ENCODE assay signal across 8 mouse cellular contexts in genomic region chr10:107930471-107931021, GRCm38 (mm10). TPM values are rescaled to one million over a fixed set of nuclear protein-coding genes. Genes with fewer than 3 reads are reported as not detected.
DNase-seq lines count a peak whose midpoint lies in the region; ATAC-seq and TF ChIP-seq lines count a peak whose summit lies in the region.
"Had no signal": no experiment of that assay in that cellular context is flagged by ENCODE, and none has a peak within 500 bp of the region (broad histone marks: within the 10 kb centered on the region; RNA-seq: fewer than 3 reads in every experiment).

No protein-coding gene starts in this region.

- peak; percentile 29 for DNase-seq in adrenal gland, postnatal 10 days
- DNase-seq in gastrocnemius, postnatal 25 days = peak; percentile 37
- peak; percentile 36 for DNase-seq in kidney, adult 18-20 months
- peak; percentile 66 for DNase-seq in lung, postnatal 0 days (ENCODE audit: low spot score)
- no peak for DNase-seq in urinary bladder, postnatal 10 days (ENCODE audit: low spot score)
- no peak for DNase-seq in layer of hippocampus, adult 2 months (ENCODE audit: low spot score in 2 of 2)
- DNase-seq in frontal cortex, postnatal 36 days (ENCODE audit: low spot score in 2 of 2) = no peak

- TF ChIP-seq EP300 in lung, postnatal 0 days (IDR thresholded peaks at IDR 0.05) = 0 out of 2 replicates have a peak, but pooled peaks have one; percentile 44

- H3K27me3 ChIP-seq in lung, postnatal 0 days (replicated peaks; ENCODE audit: insufficient read depth, low read length) = no peaks in the 10 kb centered on the region
- H3K27me3 ChIP-seq: midbrain, embryonic 15.5 days had no signal

- no peak for TF ChIP-seq CTCF in lung, postnatal 0 days (IDR thresholded peaks at IDR 0.05)
- TF ChIP-seq CTCF in layer of hippocampus, adult 2 months (conservative IDR thresholded peaks at IDR 0.05) = no peak

- ATAC-seq in lung, postnatal 0 days = peak; percentile 64
- ATAC-seq: midbrain, embryonic 15.5 days had no signal

- H3K9ac ChIP-seq in lung, postnatal 0 days (replicated peaks; ENCODE audit: low read depth) = no peak overlapping the region
- H3K9ac ChIP-seq: midbrain, embryonic 15.5 days had no signal

- no peaks in the 10 kb centered on the region for H3K36me3 ChIP-seq in lung, postnatal 0 days (ENCODE audit: insufficient read depth, low read length)
- H3K36me3 ChIP-seq: midbrain, embryonic 15.5 days had no signal

- WGBS in lung, postnatal 0 days = 18% methylated on average over 7 of the region's 7 CpGs

- no peaks in the 10 kb centered on the region for H3K4me1 ChIP-seq in lung, postnatal 0 days (ENCODE audit: insufficient read depth, low read depth, low read length)
- H3K4me1 ChIP-seq: midbrain, embryonic 15.5 days had no signal

- no peak overlapping the region for H3K4me2 ChIP-seq in lung, postnatal 0 days (replicated peaks; ENCODE audit: low read depth, low read length)
- H3K4me2 ChIP-seq: midbrain, embryonic 15.5 days had no signal

- H3K4me3 ChIP-seq in lung, postnatal 0 days (ENCODE audit: low read depth, low read length) = no peak overlapping the region
- no peak overlapping the region for H3K4me3 ChIP-seq in layer of hippocampus, adult 2 months
- H3K4me3 ChIP-seq: midbrain, embryonic 15.5 days had no signal

- 0 out of 2 replicates have a peak overlapping the region, but pooled peaks have one; percentile 15 for H3K27ac ChIP-seq in lung, postnatal 0 days (ENCODE audit: low read length)
- no peak overlapping the region for H3K27ac ChIP-seq in layer of hippocampus, adult 2 months
- H3K27ac ChIP-seq: midbrain, embryonic 15.5 days had no signal

- H3K9me3 ChIP-seq in lung, postnatal 0 days (ENCODE audit: low read length) = no peaks in the 10 kb centered on the region
- H3K9me3 ChIP-seq: midbrain, embryonic 15.5 days had no signal

RNA-seq across cellular contexts. Expression of gene Otogl, which starts 18.6 kb away (rescaled TPM):
- total RNA-seq in adrenal gland, postnatal 10 days (2021) = under 1 TPM; 0.09 to 0.15 TPM
- not detected for total RNA-seq in gastrocnemius, postnatal 25 days (2021)
- 0.01 and 0.02 TPM in 2 replicates for polyA plus RNA-seq in lung, postnatal 0 days (2015; fragmentation: Nextera tagmentation; extraction: Ambion mirVana)
- under 1 TPM; 0.29 to 0.41 TPM for total RNA-seq in layer of hippocampus, adult 2 months (2021)
- polyA plus RNA-seq: midbrain, embryonic 15.5 days had no signal

Comparison
In these comparisons a context has a peak if more than half of its experiments do, and no peak if none do; other contexts are left out.
1. DNase-seq: peak in adrenal gland, postnatal 10 days (single experiment), gastrocnemius, postnatal 25 days (single experiment), kidney, adult 18-20 months (single experiment) and lung, postnatal 0 days (single experiment); none in urinary bladder, postnatal 10 days (single experiment), layer of hippocampus, adult 2 months (0 of 2) and frontal cortex, postnatal 36 days (0 of 2).